Mouse (Mus musculus) cerebellum, postnatal 10 days (tissue): ENCODE measurements around the gene 4931409K22Rik.
"Not testable (repeated sequence)": the region's sequence is repeated elsewhere in the genome, so short reads cannot be mapped to it uniquely, and the experiment has no call there.

Source experiments
- DNase-seq, 2 experiments: peaks; one replicate each; pipeline ENCODE4 v3.0.0; 2021; ENCODE audit warnings: mixed read lengths in 2 of 2

Gene 4931409K22Rik

GRCm38 (mm10) chr5:24592471-24593160 lies 36.0 kb upstream of the 4931409K22Rik start:
- DNase-seq, result peak in 1 of 2 experiments; percentile 24

GRCm38 (mm10) chr5:24591796-24592470 lies 35.3 kb upstream of the 4931409K22Rik start:
- DNase-seq, result peak; percentile 34 to 41

- peak; percentile 33 to 42 for DNase-seq
Measured at GRCm38 (mm10) chr5:24591268-24591721, 34.7 kb upstream of the 4931409K22Rik start.

- peak; percentile 18 to 27 for DNase-seq
Measured at GRCm38 (mm10) chr5:24589511-24590500, 33.2 kb upstream of the 4931409K22Rik start.

- DNase-seq, result peak; percentile 19 to 38
Measured at GRCm38 (mm10) chr5:24587200-24587577, 30.6 kb upstream of the 4931409K22Rik start.

- DNase-seq, result peak; percentile 86 to 91
Measured at GRCm38 (mm10) chr5:24586547-24587199, 30.1 kb upstream of the 4931409K22Rik start, which contains the start of gene Chpf2. TSS of gene Chpf2 (plus strand) at chr5:24586741.

GRCm38 (mm10) chr5:24586106-24586505 lies 29.5 kb upstream of the 4931409K22Rik start:
- DNase-seq, result no peak

- DNase-seq, result peak in 1 of 2 experiments; percentile 12
Measured at GRCm38 (mm10) chr5:24578109-24578963, 21.7 kb upstream of the 4931409K22Rik start.

- DNase-seq, result peak; percentile 100
Measured at GRCm38 (mm10) chr5:24577183-24577929, 20.7 kb upstream of the 4931409K22Rik start, which contains the start of gene Abcf2. TSS of gene Abcf2 (minus strand) at chr5:24577467.

GRCm38 (mm10) chr5:24576801-24577182 lies 20.2 kb upstream of the 4931409K22Rik start:
- no peak for DNase-seq

GRCm38 (mm10) chr5:24575948-24576347 lies 19.3 kb upstream of the 4931409K22Rik start:
- DNase-seq, result no peak

GRCm38 (mm10) chr5:24555335-24555734 lies 1.3 kb downstream of the 4931409K22Rik start:
- DNase-seq, result not testable (repeated sequence)

- DNase-seq, result no peak
Measured at GRCm38 (mm10) chr5:24553621-24554244, 2.9 kb downstream of the 4931409K22Rik start.

GRCm38 (mm10) chr5:24551317-24551688 lies 5.3 kb downstream of the 4931409K22Rik start:
- no peak for DNase-seq

GRCm38 (mm10) chr5:24550598-24551316 lies 5.9 kb downstream of the 4931409K22Rik start:
- DNase-seq, result peak; percentile 65 to 76

- DNase-seq, result no peak
Measured at GRCm38 (mm10) chr5:24542643-24543042, 14.0 kb downstream of the 4931409K22Rik start.

- no peak for DNase-seq
Measured at GRCm38 (mm10) chr5:24541144-24541569, 15.5 kb downstream of the 4931409K22Rik start.

- DNase-seq, result peak; percentile 53 to 54
Measured at GRCm38 (mm10) chr5:24540387-24541143, 16.0 kb downstream of the 4931409K22Rik start, which contains the start of gene Asb10. TSS of gene Asb10 (minus strand) at chr5:24540978.
